Mouse (Mus musculus): ENCODE results near the gene Klhl33. TPM values are rescaled to one million over a fixed set of nuclear protein-coding genes. Genes with fewer than 3 reads are reported as not detected.
"Not testable (repeated sequence)": the region's sequence is repeated elsewhere in the genome, so short reads cannot be mapped to it uniquely, and the experiment has no call there.

The Klhl33 gene
- polyA plus RNA-seq, 1 experiment, result 0.26 TPM

GRCm38 (mm10) chr14:50929951-50930350, 32.6 kb upstream of the Klhl33 start:
- no peaks in the 10 kb centered on the region for H3K27me3 ChIP-seq (ENCODE audit: control insufficient read depth, insufficient read depth, insufficient read length)
- TF ChIP-seq CTCF (IDR thresholded peaks at IDR 0.05; ENCODE audit: control insufficient read depth, insufficient read depth, insufficient read length), result no peak
- no peak for TF ChIP-seq MYOD1 (IDR thresholded peaks at IDR 0.05; ENCODE audit: control insufficient read depth, insufficient read length, low read depth)
- TF ChIP-seq CEBPB (IDR thresholded peaks at IDR 0.05; ENCODE audit: low read depth), result no peak
- TF ChIP-seq USF1 (IDR thresholded peaks at IDR 0.05; ENCODE audit: low read depth), result no peak
- TF ChIP-seq MAX (IDR thresholded peaks at IDR 0.05), result no peak
- no peak for TF ChIP-seq FOSL1 (IDR thresholded peaks at IDR 0.05; ENCODE audit: insufficient read depth, low read length, poor library complexity, severe bottlenecking)
- no peak for TF ChIP-seq MYOG (IDR thresholded peaks at IDR 0.05; ENCODE audit: control insufficient read depth, extremely low read depth, insufficient read length)
- H3K4me3 ChIP-seq (ENCODE audit: insufficient read depth, poor library complexity, severe bottlenecking), result peak overlapping the region; percentile 96
- H3K79me2 ChIP-seq (ENCODE audit: control insufficient read depth, insufficient read depth), result peaks cover 57% of the 10 kb centered on the region
- peak overlapping the region; percentile 72 for H3ac ChIP-seq (ENCODE audit: control insufficient read depth, insufficient read length, low read depth)
- peaks cover 40% of the 10 kb centered on the region for H3K79me3 ChIP-seq (ENCODE audit: low read depth)
- H3K36me3 ChIP-seq (ENCODE audit: control insufficient read depth, insufficient read depth), result peaks cover 39% of the 10 kb centered on the region

GRCm38 (mm10) chr14:50927366-50927765, 30.1 kb upstream of the Klhl33 start:
- Histone ChIP-seq H3K27me3 (ENCODE audit: control insufficient read depth, insufficient read depth, insufficient read length) (no peaks in the 10 kb centered on the region), H3K79me2 (ENCODE audit: control insufficient read depth, insufficient read depth) (peaks cover 74% of the 10 kb centered on the region), H3ac (ENCODE audit: control insufficient read depth, insufficient read length, low read depth) (no peak overlapping the region), H3K4me3 (ENCODE audit: insufficient read depth, poor library complexity, severe bottlenecking) (no peak overlapping the region), H3K36me3 (ENCODE audit: control insufficient read depth, insufficient read depth) (peaks cover 39% of the 10 kb centered on the region), H3K79me3 (ENCODE audit: low read depth) (peaks cover 47% of the 10 kb centered on the region)
- TF ChIP-seq FOSL1 (IDR thresholded peaks at IDR 0.05; ENCODE audit: insufficient read depth, low read length, poor library complexity, severe bottlenecking), result no peak
- no peak for TF ChIP-seq CEBPB (IDR thresholded peaks at IDR 0.05; ENCODE audit: low read depth)
- no peak for TF ChIP-seq USF1 (IDR thresholded peaks at IDR 0.05; ENCODE audit: low read depth)
- no peak for TF ChIP-seq MYOD1 (IDR thresholded peaks at IDR 0.05; ENCODE audit: control insufficient read depth, insufficient read length, low read depth)
- TF ChIP-seq MAX (IDR thresholded peaks at IDR 0.05), result no peak
- TF ChIP-seq CTCF (IDR thresholded peaks at IDR 0.05; ENCODE audit: control insufficient read depth, insufficient read depth, insufficient read length), result no peak
- no peak for TF ChIP-seq MYOG (IDR thresholded peaks at IDR 0.05; ENCODE audit: control insufficient read depth, extremely low read depth, insufficient read length)

GRCm38 (mm10) chr14:50925111-50925920, 28.0 kb upstream of the Klhl33 start:
- Histone ChIP-seq H3K79me2 (ENCODE audit: control insufficient read depth, insufficient read depth) (peaks cover 71% of the 10 kb centered on the region), H3K27me3 (ENCODE audit: control insufficient read depth, insufficient read depth, insufficient read length) (no peaks in the 10 kb centered on the region), H3K4me3 (ENCODE audit: insufficient read depth, poor library complexity, severe bottlenecking) (peak overlapping the region; percentile 82), H3ac (ENCODE audit: control insufficient read depth, insufficient read length, low read depth) (peak overlapping the region; percentile 94), H3K79me3 (ENCODE audit: low read depth) (peaks cover 48% of the 10 kb centered on the region), H3K36me3 (ENCODE audit: control insufficient read depth, insufficient read depth) (peaks cover 39% of the 10 kb centered on the region)
- TF ChIP-seq FOSL1 (IDR thresholded peaks at IDR 0.05; ENCODE audit: insufficient read depth, low read length, poor library complexity, severe bottlenecking) (no peak), CEBPB (IDR thresholded peaks at IDR 0.05; ENCODE audit: low read depth) (no peak), MYOD1 (IDR thresholded peaks at IDR 0.05; ENCODE audit: control insufficient read depth, insufficient read length, low read depth) (no peak), USF1 (IDR thresholded peaks at IDR 0.05; ENCODE audit: low read depth) (no peak), MYOG (IDR thresholded peaks at IDR 0.05; ENCODE audit: control insufficient read depth, extremely low read depth, insufficient read length) (no peak), CTCF (IDR thresholded peaks at IDR 0.05; ENCODE audit: control insufficient read depth, insufficient read depth, insufficient read length) (no peak)

- Histone ChIP-seq H3ac (ENCODE audit: control insufficient read depth, insufficient read length, low read depth) (peak within 1 kb of the TSS; percentile 94), H3K36me3 (ENCODE audit: control insufficient read depth, insufficient read depth) (peaks cover 38% of the 10 kb centered on the region)
These were observed 27.2 kb upstream of the Klhl33 start, which contains the start of the genes Osgep and Apex1 for GRCm38 (mm10) chr14:50924281-50925064. Gene Osgep, minus strand, starts transcription at chr14:50924893. Gene Apex1, plus strand, starts transcription at chr14:50924968.

GRCm38 (mm10) chr14:50923437-50923836, 26.1 kb upstream of the Klhl33 start:
- H3K4me3 ChIP-seq (ENCODE audit: insufficient read depth, poor library complexity, severe bottlenecking), result peak overlapping the region; percentile 82
- peaks cover 30% of the 10 kb centered on the region for H3K79me3 ChIP-seq (ENCODE audit: low read depth)
- H3K27me3 ChIP-seq (ENCODE audit: control insufficient read depth, insufficient read depth, insufficient read length); H3ac ChIP-seq (ENCODE audit: control insufficient read depth, insufficient read length, low read depth): not testable (repeated sequence)
- H3K36me3 ChIP-seq (ENCODE audit: control insufficient read depth, insufficient read depth), result peaks cover 27% of the 10 kb centered on the region
- peaks cover 52% of the 10 kb centered on the region for H3K79me2 ChIP-seq (ENCODE audit: control insufficient read depth, insufficient read depth)

More at GRCm38 (mm10) chr14:50924281-50925064, 27.2 kb upstream of the Klhl33 start, which contains the start of the genes Osgep and Apex1:
- Histone ChIP-seq H3K4me3 (ENCODE audit: insufficient read depth, poor library complexity, severe bottlenecking) (peak within 1 kb of the TSS; percentile 82), H3K79me3 (ENCODE audit: low read depth) (peaks cover 41% of the 10 kb centered on the region), H3K27me3 (ENCODE audit: control insufficient read depth, insufficient read depth, insufficient read length) (no peaks in the 10 kb centered on the region), H3K79me2 (ENCODE audit: control insufficient read depth, insufficient read depth) (peaks cover 62% of the 10 kb centered on the region)
- TF ChIP-seq MAX (IDR thresholded peaks at IDR 0.05), result peak; percentile 97
- TF ChIP-seq USF1 (IDR thresholded peaks at IDR 0.05; ENCODE audit: low read depth), result peak; percentile 99
- TF ChIP-seq MYOD1 (IDR thresholded peaks at IDR 0.05; ENCODE audit: control insufficient read depth, insufficient read length, low read depth), result no peak
- no peak for TF ChIP-seq CEBPB (IDR thresholded peaks at IDR 0.05; ENCODE audit: low read depth)
- no peak for TF ChIP-seq FOSL1 (IDR thresholded peaks at IDR 0.05; ENCODE audit: insufficient read depth, low read length, poor library complexity, severe bottlenecking)
- no peak for TF ChIP-seq CTCF (IDR thresholded peaks at IDR 0.05; ENCODE audit: control insufficient read depth, insufficient read depth, insufficient read length)
- no peak for TF ChIP-seq MYOG (IDR thresholded peaks at IDR 0.05; ENCODE audit: control insufficient read depth, extremely low read depth, insufficient read length)
